Mouse (Mus musculus): ENCODE results near the gene Zc3h12d. TPM values are rescaled to one million over a fixed set of nuclear protein-coding genes. Genes with fewer than 3 reads are reported as not detected.

Zc3h12d gene
- total RNA-seq (2021) = under 1 TPM; 0.11 to 0.14 TPM

- no peak for DNase-seq (ENCODE audit: low spot score in 2 of 2)
- intact Hi-C loops (cut with DNase I) = no loop called here
Measured at GRCm38 (mm10) chr10:7832171-7832676, at the start of gene Zc3h12d. Zc3h12d (plus strand) TSS chr10:7832470.

DNA sequence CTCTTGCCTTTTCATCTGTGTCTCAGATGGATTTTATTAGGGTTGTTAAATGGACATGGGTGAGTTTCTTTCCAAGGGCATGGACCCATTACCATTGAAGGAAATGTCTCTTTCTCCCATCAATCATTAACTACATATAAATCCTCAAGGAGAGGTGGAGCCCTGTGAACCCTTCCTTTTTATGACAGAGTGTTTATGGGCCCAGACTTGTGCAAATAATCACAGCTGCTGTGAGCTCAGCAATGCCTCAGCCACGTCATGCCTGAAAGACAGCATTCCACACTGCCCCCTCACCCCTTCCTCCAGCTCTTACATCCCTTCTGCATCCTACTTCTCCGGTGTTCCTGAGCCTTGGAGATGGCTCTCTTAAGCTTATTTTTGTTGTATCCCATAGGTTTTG lies 45.0 kb upstream of the Zc3h12d start:
- intact Hi-C loops (cut with DNase I) = no loop called here
- DNase-seq (ENCODE audit: low spot score in 2 of 2) = no peak

GRCm38 (mm10) chr10:7792254-7792750 lies 40.0 kb upstream of the Zc3h12d start:
- DNase-seq (ENCODE audit: low spot score in 2 of 2) = no peak
- intact Hi-C loops (cut with DNase I) = no loop called here

DNA sequence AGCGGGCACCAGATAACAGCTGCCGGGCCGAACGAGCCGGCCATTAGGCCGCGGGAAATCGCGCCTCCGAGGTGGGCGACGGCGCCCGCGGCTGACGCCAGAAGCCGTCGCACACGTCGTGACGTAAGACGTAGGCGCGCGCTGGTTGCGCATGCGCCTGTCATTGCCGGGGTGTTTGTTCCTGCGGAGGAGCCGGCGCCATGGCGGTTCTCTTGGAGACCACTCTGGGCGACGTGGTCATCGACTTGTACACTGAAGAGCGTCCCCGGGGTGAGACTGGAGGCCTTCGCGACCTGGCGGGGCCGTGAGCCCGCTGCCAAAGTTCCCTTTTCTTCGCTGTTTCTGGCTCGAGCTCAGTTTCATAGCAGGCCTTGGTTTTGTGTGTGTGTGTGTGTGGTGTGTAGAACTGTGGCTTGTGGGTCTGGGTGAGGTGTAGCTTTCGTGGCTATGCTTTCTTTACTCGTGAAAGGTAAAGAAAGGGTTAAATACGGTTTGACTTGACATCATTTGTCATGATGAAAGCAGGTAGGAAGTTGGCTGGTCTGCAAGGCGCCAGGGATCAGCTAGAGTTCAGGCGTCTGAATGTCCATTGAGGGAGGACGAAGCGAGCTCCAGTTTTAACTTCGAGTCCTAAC lies 39.4 kb upstream of the Zc3h12d start, which contains the start of the genes Ginm1 and Ppil4:
Gene Ginm1 (minus strand): TSS at position 74 of the 635 bp plus-strand sequence.
Gene Ppil4 (plus strand): TSS at position 141 of the 635 bp plus-strand sequence.
- DNase-seq (ENCODE audit: low spot score in 2 of 2) = peak; percentile 93
- intact Hi-C loops (cut with DNase I) = no loop called here

- intact Hi-C loops (cut with DNase I) = loop anchor here (10.0 kb wide), 1 partner anchor 714 kb away; the partner anchor contains the start of gene Ust
- DNase-seq (ENCODE audit: low spot score in 2 of 2) = no peak
Measured at GRCm38 (mm10) chr10:7801258-7801657, 31.0 kb upstream of the Zc3h12d start.

DNA sequence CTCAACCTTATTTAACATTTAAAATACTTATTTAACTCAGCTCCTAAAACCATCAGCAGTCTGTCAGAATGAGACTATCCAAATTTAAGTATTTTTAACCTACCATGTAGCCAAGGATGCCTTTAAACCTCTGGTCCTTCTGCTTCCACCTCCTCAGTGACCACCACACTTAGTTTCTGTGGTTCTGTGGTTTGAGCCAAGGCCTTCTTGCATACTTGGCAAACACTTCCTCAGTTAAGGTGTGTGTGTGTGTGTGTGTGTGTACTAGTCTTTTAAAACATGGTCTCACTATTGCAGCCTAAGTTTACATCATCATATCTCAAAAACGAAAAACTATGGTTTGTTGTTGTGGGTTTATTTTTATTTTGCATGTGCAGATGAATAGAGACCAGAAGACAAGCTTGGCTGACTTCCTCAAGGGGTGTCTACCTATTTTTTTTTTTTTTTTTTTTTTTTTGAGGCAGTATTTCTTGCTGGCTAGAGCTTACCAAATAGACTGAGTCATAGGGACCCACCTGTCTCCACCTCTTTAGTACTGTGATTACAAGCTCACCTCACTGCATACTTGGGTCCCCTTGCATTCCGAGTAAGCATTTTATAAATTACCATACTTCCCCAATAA lies 29.6 kb upstream of the Zc3h12d start:
- no peak for DNase-seq (ENCODE audit: low spot score in 2 of 2)
- intact Hi-C loops (cut with DNase I) = loop anchor here (10.0 kb wide), 1 partner anchor 712 kb away; the partner anchor contains the start of gene Ust

- intact Hi-C loops (cut with DNase I) = loop anchor here (2.0 to 10.0 kb wide), 3 partner anchors 387 to 705 kb away; partner anchors contain the start of gene Ust
- peak; percentile 68 to 78 for DNase-seq (ENCODE audit: low spot score in 2 of 2)
Measured at GRCm38 (mm10) chr10:7809937-7810336, 22.3 kb upstream of the Zc3h12d start.

DNA sequence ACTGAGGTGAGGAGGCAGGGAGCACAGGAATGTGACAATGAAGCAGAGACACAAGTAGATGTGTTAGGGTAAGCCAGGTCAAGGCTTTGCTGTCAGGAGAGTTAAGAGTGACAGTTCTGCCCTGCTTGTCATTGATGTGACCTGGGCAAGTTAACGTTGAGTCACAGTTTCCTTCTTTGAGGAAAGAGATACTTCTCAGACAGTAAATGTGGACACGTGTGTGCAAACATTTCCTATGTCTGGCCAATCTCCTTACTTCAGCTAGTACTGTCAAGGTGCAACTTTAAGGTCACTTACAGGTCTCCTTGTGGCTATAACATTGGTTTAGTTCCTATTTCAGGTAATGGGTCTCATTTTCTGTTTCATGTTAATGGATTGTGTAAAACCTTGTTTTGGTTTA lies 15.8 kb upstream of the Zc3h12d start:
- DNase-seq (ENCODE audit: low spot score in 2 of 2) = no peak
- intact Hi-C loops (cut with DNase I) = no loop called here

GRCm38 (mm10) chr10:7818676-7819075 lies 13.6 kb upstream of the Zc3h12d start:
- intact Hi-C loops (cut with DNase I) = no loop called here
- no peak for DNase-seq (ENCODE audit: low spot score in 2 of 2)

DNA sequence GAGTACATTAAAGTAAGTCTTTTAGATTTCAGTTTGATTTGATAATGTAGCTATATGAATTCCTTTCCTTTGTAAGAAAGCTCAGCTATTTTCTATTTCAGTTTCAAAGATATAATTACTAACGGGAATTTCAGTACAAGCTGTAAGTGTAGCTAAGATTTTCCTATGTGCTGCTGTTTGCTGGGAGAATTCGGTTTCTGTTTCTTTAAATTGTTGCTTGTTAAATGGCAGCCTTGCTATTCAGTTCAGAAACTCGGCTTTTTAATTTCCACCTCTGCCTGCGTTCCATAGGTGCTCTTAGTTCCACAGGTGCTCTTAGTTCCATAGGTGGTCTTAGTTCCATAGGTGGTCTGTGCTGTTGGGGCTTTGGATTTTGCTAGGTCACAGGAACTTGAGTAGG lies 13.1 kb upstream of the Zc3h12d start:
- intact Hi-C loops (cut with DNase I) = no loop called here
- DNase-seq (ENCODE audit: low spot score in 2 of 2) = no peak

GRCm38 (mm10) chr10:7819603-7820002 lies 12.7 kb upstream of the Zc3h12d start:
- intact Hi-C loops (cut with DNase I) = no loop called here
- DNase-seq (ENCODE audit: low spot score in 2 of 2) = no peak

DNA sequence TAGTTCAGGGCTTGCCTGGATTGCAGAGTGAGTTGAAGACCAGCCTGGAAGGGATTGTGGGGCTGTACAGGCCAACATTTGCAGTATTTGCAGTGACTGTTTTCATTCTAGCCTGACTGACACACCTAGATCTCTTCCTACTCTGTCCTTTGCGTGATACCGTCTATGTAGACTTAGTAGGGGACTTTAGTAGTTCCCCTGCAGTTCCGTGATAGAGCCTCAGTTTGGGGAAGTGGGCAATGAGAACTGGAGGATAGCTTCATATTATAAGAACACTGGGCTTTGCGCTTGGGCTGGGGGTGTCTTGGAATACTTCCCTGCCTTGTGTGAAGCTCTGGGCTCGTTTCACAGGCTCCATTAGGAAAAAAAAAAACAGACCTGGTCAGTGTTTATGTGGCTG lies 12.1 kb upstream of the Zc3h12d start:
- intact Hi-C loops (cut with DNase I) = no loop called here

DNA sequence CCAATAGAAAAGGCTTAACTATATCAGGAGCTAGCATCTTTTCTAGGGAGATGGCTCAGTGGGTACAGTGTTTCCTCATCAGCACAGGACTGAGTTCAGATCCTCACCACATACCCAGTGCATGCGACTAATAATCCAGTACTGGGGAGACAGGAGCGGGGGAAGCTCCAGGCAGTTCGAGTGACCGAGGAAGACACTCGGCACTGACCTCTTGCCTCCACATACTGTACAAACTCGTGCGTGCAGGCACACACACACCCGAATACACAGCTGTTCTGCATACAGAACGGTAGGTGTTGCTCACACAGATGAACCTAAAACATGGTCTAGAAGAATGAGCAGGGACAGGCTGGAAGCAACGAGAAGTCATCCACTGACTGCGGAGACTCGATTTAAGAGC lies 10.3 kb upstream of the Zc3h12d start:
- intact Hi-C loops (cut with DNase I) = no loop called here

More for the DNA sequence above, 12.1 kb upstream of the Zc3h12d start:
- DNase-seq (ENCODE audit: low spot score in 2 of 2) = no peak

GRCm38 (mm10) chr10:7824663-7825280 lies 7.5 kb upstream of the Zc3h12d start:
- intact Hi-C loops (cut with DNase I) = no loop called here
- DNase-seq (ENCODE audit: low spot score in 2 of 2) = no peak

More for the DNA sequence above, 10.3 kb upstream of the Zc3h12d start:
- no peak for DNase-seq (ENCODE audit: low spot score in 2 of 2)

- intact Hi-C loops (cut with DNase I) = no loop called here
- DNase-seq (ENCODE audit: low spot score in 2 of 2) = no peak
Measured at GRCm38 (mm10) chr10:7825281-7825665, 7.0 kb upstream of the Zc3h12d start.

GRCm38 (mm10) chr10:7826106-7826505 lies 6.2 kb upstream of the Zc3h12d start:
- intact Hi-C loops (cut with DNase I) = no loop called here
- no peak for DNase-seq (ENCODE audit: low spot score in 2 of 2)

DNA sequence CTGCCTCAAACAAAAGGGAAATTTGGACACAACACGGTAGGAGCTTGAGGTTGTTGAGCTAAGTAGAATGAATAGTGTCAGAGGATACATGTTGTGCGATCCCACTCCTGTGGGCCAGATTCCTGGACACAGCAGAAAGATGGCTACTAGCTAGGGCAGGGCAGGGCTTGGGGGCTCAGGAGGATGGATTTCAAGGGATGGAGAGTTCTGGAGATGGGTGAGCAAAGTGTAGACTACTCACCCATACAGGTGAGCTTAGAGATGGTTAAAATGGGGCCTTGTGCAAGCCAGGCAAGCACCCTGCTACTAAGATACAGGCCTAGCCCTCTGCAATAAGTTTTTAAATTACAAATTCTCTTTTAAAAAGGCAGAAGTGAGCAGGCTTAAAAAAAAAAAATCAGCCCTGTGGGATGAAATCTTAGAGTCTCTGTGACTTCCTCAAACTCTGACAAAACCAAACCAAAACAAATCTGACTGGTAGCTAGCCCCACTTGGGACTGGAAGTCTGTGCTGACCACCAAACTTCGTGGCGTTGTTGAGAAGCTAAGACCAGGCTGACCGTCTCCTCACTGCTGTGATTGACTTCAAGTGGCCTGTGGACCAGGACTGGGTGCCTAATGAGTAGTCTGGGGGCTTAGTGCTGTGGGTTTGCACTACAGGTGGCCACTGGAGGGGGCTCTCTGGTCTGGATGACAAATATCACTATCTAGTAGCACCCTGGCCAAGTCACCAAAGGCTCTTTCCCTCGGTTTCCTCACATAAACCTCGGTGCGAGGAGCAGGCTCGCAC lies 1.3 kb downstream of the Zc3h12d start:
- intact Hi-C loops (cut with DNase I) = no loop called here
- DNase-seq (ENCODE audit: low spot score in 2 of 2) = no peak

GRCm38 (mm10) chr10:7834671-7835225 lies 2.5 kb downstream of the Zc3h12d start:
- intact Hi-C loops (cut with DNase I) = no loop called here

DNA sequence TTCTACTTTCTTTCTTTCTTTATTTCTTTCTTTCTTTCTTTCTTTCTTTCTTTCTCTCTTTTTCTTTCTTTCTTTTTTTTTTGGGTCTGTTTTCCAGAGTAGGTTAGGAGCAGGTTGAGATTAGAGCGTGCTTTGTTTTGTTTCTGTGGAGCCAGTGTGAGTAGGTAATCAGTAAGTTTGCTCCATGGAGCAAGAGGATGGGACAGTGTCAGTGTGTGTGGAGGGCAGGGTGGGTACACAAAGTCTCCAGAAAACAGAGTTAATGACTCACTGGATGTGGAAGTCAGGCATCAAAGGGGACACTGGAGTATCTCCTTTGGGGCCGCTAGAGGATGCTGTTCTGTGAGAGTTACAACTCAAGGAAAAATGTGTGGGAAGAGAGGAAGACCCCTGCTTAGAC lies 4.6 kb downstream of the Zc3h12d start:
- intact Hi-C loops (cut with DNase I) = no loop called here

More at GRCm38 (mm10) chr10:7834671-7835225, 2.5 kb downstream of the Zc3h12d start:
- DNase-seq (ENCODE audit: low spot score in 2 of 2) = no peak

More for the DNA sequence above, 4.6 kb downstream of the Zc3h12d start:
- no peak for DNase-seq (ENCODE audit: low spot score in 2 of 2)

Measured in left cerebral cortex, postnatal 25 days (tissue).